Mouse (Mus musculus) lung, adult 2 months (tissue): ENCODE data around the gene Grip2.

ENCODE experiments used
- CTCF ChIP-seq: fragments of 200-500 bp; IDR thresholded peaks from 2 replicates; pipeline ENCODE4 v1.5.1; 2011; ENCODE audit warnings: mild to moderate bottlenecking, low read length, control low read depth; ENCODE audit not compliant: insufficient read depth
- POLR2A ChIP-seq: fragments of 200-500 bp; IDR thresholded peaks from 2 replicates; pipeline ENCODE4 v1.6.1; 2011; ENCODE audit warnings: low read depth, mild to moderate bottlenecking, control low read depth, low read length, borderline replicate concordance; ENCODE audit errors: extremely low read depth

DNA sequence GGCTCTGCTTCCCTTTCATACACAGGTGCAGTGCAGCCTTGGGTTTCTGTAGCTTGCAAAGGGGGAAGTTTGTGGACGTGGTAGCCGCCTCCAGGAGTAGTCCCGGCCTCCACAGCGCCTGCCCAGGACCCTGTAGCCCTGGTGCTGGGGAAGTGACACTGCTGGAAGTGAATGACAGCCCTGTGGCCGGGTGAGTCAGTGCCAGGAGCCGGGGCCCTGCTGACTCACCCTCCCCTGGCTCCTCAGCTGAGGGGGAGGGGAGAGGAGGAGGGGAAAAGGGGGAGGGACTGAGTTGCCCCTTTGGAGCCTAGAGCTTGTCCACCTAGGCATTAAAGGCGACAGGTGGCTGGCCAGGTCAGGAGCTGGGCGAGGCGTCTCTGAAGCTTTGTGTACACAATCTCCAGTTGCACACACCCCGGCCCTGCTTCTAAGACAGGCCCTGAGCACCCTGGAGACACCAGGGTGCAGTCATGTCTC, 114.2 kb downstream of the Grip2 start:
- no peak for TF ChIP-seq POLR2A
- no peak for TF ChIP-seq CTCF
